Mouse (Mus musculus) heart, embryonic 13.5 days (tissue): ENCODE measurements around the gene Rsph4a. TPM values are rescaled to one million over a fixed set of nuclear protein-coding genes. Genes with fewer than 3 reads are reported as not detected.

ENCODE experiments used
- ATAC-seq: fragments of 200-750 bp; cut with Nextera tagmentation; 2 replicates; pipeline ENCODE4 v1.8.0; 2017; ENCODE audit warnings: moderate TSS enrichment; ENCODE audit not compliant: insufficient number of reproducible peaks, low FRiP score, low TSS enrichment; ENCODE audit errors: extremely low read depth
- H3K27ac ChIP-seq: fragments of 300-500 bp; sonication (generic); replicated peaks from 2 replicates; pipeline ENCODE4 v1.5.1; 2015; ENCODE audit warnings: moderate library complexity, mild to moderate bottlenecking, inconsistent platforms
- H3K27me3 ChIP-seq: fragments of 300-500 bp; sonication (generic); replicated peaks from 2 replicates; pipeline ENCODE4 v1.6.1; 2015; ENCODE audit warnings: mild to moderate bottlenecking, inconsistent platforms
- H3K36me3 ChIP-seq: fragments of 300-500 bp; sonication (generic); 2 replicates; pipeline ENCODE4 v1.6.1; 2015; ENCODE audit warnings: mild to moderate bottlenecking, inconsistent platforms
- H3K4me1 ChIP-seq: fragments of 300-500 bp; sonication (generic); 2 replicates; pipeline ENCODE4 v1.6.1; 2015; ENCODE audit warnings: inconsistent platforms
- H3K4me2 ChIP-seq: fragments of 300-500 bp; sonication (generic); 2 replicates; pipeline ENCODE4 v1.6.1; 2015; ENCODE audit warnings: inconsistent platforms, mild to moderate bottlenecking, moderate library complexity
- H3K4me3 ChIP-seq: fragments of 300-500 bp; sonication (generic); 2 replicates; pipeline ENCODE4 v1.5.1; 2015; ENCODE audit warnings: moderate library complexity, mild to moderate bottlenecking, inconsistent platforms
- H3K9ac ChIP-seq: fragments of 300-500 bp; sonication (generic); 2 replicates; pipeline ENCODE4 v1.6.1; 2015; ENCODE audit warnings: inconsistent platforms, mild to moderate bottlenecking, moderate library complexity
- H3K9me3 ChIP-seq: fragments of 300-500 bp; sonication (generic); 2 replicates; pipeline ENCODE4 v1.6.1; 2016; ENCODE audit warnings: inconsistent platforms
- WGBS: fragments of 180-500 bp; shearing (Covaris S2); methylation state at CpG from one replicate; pipeline ENCODE4 v1.1.7; 2015; ENCODE audit warnings: mixed read lengths; 5-methylcytosine and 5-hydroxymethylcytosine counted together
- polyA plus RNA-seq: library from polyadenylated mRNA; unstranded; fragments of >200 nt; fragmentation: Nextera tagmentation; extraction: Ambion mirVana; gene quantifications from 2 replicates; pipeline ENCODE4 v1.2.1, GENCODE M21; 2015

Rsph4a gene
- polyA plus RNA-seq, 1 experiment from 2014 or later, result not detected

- H3K9me3 ChIP-seq, result no peaks in the 10 kb centered on the region
- peak within 1 kb of the TSS; percentile 99 for H3K9ac ChIP-seq
- peak; percentile 70 for ATAC-seq
- peaks cover 19% of the 10 kb centered on the region for H3K36me3 ChIP-seq
- H3K27me3 ChIP-seq, result no peaks in the 10 kb centered on the region
- H3K27ac ChIP-seq, result peak within 1 kb of the TSS; percentile 89
- peaks cover 17% of the 10 kb centered on the region for H3K4me1 ChIP-seq
- peak within 1 kb of the TSS; percentile 68 for H3K4me2 ChIP-seq
- WGBS, result 3% methylated on average over 42 of the region's 42 CpGs
- H3K4me3 ChIP-seq, result peak within 1 kb of the TSS; percentile 92
Measured at GRCm38 (mm10) chr10:33950803-33951583, 46.1 kb downstream of the Rsph4a start, which contains the start of gene Zup1. Gene Zup1 (minus strand): TSS chr10:33951269.

- ATAC-seq, result no peak
- 64% methylated on average over 3 of the region's 3 CpGs for WGBS
- Histone ChIP-seq H3K36me3 (peaks cover 16% of the 10 kb centered on the region), H3K9me3 (no peaks in the 10 kb centered on the region), H3K9ac (no peak overlapping the region), H3K27me3 (no peaks in the 10 kb centered on the region), H3K4me3 (no peak overlapping the region), H3K4me1 (peaks cover 17% of the 10 kb centered on the region), H3K27ac (no peak overlapping the region), H3K4me2 (no peak overlapping the region)
Measured at GRCm38 (mm10) chr10:33952509-33952908, 47.6 kb downstream of the Rsph4a start.

Other genes with a start within 250 kb of the Rsph4a start
- gene Sult3a2, start 118.4 kb upstream of the Rsph4a start, polyA plus RNA-seq, result not detected in 2 replicates
- gene Sult3a1, start 47.4 kb upstream of the Rsph4a start, polyA plus RNA-seq, result not detected in 2 replicates
- 11.6 and 12.8 TPM in 2 replicates for gene Zup1, start 46.2 kb downstream of the Rsph4a start, polyA plus RNA-seq
- 95.4 and 95.6 TPM in 2 replicates for gene Rwdd1, start 114.5 kb downstream of the Rsph4a start, polyA plus RNA-seq
- not detected in 2 replicates for gene Trappc3l, start 132.5 kb downstream of the Rsph4a start, polyA plus RNA-seq
- not detected in 2 replicates for gene Calhm4, start 139.2 kb downstream of the Rsph4a start, polyA plus RNA-seq
- 1.5 and 1.7 TPM in 2 replicates for gene Calhm5, start 191.4 kb downstream of the Rsph4a start, polyA plus RNA-seq
- 0.50 and 0.53 TPM in 2 replicates for gene Calhm6, start 222.9 kb downstream of the Rsph4a start, polyA plus RNA-seq